Mouse (Mus musculus): ENCODE results near the gene Tecr.

GRCm38 (mm10) chr8:83584771-83585170 lies 23.0 kb downstream of the Tecr start:
- TF ChIP-seq CTCF (IDR thresholded peaks at IDR 0.05; ENCODE audit: extremely low read depth, insufficient read length, insufficient replicate concordance, low read depth, low read length) (no peak), POLR2A (IDR thresholded peaks at IDR 0.05; ENCODE audit: low read depth, low read length) (no peak)

Data from small intestine, adult 2 months (tissue).